Mouse (Mus musculus) heart, adult 8-10 months (tissue): ENCODE measurements around the gene Map1lc3a. TPM values are rescaled to one million over a fixed set of nuclear protein-coding genes. Genes with fewer than 3 reads are reported as not detected.

Source experiments
- DNase-seq: peaks from one replicate; pipeline ENCODE4 v3.0.0; 2022; ENCODE audit warnings: low spot score
- total RNA-seq, 4 experiments: library from RNA; stranded (reverse); gene quantifications; 2 replicates each; pipeline ENCODE4 v1.2.4; 2022

Gene Map1lc3a
- total RNA-seq = 100 to 1,000 TPM; 780 to 845 (median 813) TPM

DNA sequence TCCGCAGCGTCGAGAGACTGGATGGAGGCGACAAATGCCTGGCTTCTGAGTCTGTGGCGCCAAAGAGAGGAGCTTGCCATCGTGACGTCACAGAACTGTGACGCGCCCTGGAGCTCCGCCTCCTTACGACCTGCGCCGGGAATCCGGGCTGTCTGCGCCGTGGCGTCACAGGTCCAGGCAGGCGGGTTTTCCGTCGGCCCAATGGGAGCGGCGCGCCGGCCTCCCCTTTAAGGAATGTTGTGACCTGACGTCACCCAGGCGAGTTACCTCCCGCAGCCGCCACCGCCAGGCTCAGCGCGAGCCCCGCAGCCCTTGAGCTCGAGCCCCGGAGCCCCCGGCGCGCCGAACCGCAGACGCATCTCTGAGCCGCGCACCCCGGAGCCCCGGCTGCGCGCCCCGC, at the start of gene Map1lc3a:
TSS of gene Map1lc3a (plus strand) at position 103 of the 400 bp plus-strand sequence.
- peak; percentile 95 for DNase-seq

DNA sequence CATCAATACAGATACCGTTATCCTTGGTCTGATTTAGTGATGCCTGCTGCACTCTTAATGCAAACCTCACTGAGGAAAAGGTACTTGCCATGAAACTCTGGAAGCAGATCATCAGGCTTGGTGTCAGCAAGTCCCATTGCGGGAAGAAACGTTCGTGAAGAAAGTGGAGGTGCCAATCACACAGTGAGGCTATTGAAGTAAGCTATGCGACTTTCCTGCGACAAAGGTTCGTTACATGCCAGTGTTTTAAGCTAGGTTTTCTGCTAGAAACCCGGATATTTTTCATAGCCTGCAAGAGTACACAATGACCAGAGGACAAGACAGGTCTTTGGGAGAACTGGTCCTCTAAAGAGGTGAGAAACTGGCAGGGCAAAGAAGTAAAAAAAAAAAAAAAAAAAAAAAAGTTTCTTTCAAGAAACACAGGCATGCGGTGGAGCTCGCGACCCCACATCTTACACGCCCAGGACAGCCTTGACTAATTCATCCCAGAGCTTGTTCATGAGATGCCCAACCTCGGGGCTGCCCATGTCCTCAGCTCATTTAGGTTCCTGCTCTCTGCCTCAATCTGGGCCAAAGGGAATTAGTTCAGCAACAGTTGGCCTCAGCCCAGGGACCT, 40.2 kb upstream of the Map1lc3a start:
- DNase-seq = no peak

DNA sequence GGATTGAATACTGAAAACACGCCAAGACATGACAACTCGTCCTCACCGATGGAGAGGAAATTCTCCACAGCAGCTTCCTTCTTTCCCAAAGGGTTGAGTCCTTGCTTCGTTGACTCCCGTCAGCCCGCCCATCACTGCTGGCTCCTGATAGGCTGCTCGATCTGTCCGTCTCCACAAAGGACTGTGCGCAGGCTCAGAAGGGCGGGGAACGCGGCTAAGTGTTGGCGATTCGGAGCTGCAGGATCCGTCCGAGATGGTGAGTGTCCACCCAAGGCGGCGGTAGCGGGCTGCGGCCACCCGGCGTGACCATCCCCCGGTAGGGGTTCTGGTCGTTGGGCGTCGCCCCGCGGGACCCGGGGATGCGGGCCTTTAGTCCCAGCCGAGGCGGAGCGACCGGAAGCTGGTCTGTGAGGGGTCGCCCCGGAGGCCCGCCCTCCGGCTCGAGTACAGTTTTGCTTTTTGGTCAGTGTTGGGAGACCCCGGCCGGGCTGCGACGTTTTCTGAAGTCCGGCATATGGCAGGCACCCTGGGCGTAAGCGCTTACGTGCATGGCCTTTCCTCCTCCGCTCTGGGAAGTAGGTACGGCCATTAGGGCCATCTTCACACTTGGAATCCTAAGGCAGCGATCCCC, 39.6 kb upstream of the Map1lc3a start, which contains the start of gene Dynlrb1:
TSS of gene Dynlrb1 (plus strand) at position 172 of the 631 bp plus-strand sequence.
- peak; percentile 99 for DNase-seq

DNA sequence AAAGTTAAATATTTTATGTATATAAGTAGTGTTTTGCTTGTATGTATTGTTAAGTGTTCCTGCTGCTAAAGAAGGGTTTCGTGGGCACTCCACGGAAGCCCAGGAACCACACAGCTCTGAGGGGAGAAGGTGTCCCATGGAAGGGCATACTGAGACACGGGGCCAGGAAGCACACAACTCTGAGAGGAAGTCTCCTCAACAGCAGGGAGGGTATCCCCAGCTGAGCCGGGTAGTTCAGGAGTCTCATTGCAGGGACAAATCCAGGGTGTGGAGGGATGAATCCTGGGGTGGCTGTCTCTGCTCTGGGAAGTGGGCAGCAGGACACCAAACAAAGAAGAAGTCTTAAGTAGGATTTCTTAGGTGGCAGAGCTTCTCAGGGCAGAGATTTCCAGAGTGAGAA, 38.8 kb upstream of the Map1lc3a start:
- DNase-seq = no peak

DNA sequence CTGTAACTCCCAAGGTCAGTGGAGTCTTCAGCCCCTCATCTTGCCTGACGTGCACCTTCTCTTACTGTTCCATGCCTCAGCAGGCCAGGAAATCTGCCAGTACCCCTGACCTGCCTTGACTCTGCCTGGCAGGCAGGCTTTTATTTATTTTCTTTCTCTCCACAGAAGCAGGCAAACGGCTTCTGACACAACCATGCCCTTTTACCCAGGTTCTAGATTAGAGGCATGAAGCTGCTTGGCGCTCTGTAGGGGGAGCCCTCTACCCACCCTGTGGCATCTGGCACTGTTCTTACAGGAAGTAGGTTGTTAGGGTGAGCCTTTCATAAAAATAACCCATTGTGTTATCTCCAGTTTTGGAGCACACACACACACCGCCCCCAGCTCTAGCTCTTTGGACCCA, 35.2 kb upstream of the Map1lc3a start:
- peak; percentile 16 for DNase-seq

GRCm38 (mm10) chr2:155242296-155242855, 33.7 kb upstream of the Map1lc3a start:
- peak; percentile 19 for DNase-seq

- no peak for DNase-seq
Observed at GRCm38 (mm10) chr2:155246231-155246630, 29.9 kb upstream of the Map1lc3a start.

GRCm38 (mm10) chr2:155248206-155248605, 27.9 kb upstream of the Map1lc3a start:
- no peak for DNase-seq

GRCm38 (mm10) chr2:155248718-155249117, 27.4 kb upstream of the Map1lc3a start:
- no peak for DNase-seq

DNA sequence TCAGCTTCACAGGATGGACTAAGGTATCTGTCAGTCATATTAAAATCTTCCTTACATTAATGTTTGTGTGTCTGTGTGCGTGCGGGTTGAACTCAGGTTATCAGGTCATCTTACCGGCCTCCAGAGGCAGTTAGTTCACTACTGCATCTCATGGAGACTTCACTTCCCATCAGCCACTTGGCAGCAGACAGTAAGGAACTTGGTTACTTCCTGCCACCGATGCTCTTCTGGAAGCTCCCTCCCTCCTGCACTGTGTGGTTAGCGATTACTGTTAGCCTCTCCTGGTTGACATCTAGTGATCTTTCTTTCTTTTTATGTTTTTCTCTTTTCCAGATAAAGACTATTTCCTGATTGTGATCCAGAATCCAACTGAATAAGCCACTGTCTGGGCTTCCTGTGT, 26.5 kb upstream of the Map1lc3a start:
- no peak for DNase-seq

- no peak for DNase-seq
Observed at GRCm38 (mm10) chr2:155265526-155265925, 10.6 kb upstream of the Map1lc3a start.

GRCm38 (mm10) chr2:155266896-155267295, 9.2 kb upstream of the Map1lc3a start:
- DNase-seq = no peak

GRCm38 (mm10) chr2:155271957-155272356, 4.1 kb upstream of the Map1lc3a start:
- DNase-seq = no peak

DNA sequence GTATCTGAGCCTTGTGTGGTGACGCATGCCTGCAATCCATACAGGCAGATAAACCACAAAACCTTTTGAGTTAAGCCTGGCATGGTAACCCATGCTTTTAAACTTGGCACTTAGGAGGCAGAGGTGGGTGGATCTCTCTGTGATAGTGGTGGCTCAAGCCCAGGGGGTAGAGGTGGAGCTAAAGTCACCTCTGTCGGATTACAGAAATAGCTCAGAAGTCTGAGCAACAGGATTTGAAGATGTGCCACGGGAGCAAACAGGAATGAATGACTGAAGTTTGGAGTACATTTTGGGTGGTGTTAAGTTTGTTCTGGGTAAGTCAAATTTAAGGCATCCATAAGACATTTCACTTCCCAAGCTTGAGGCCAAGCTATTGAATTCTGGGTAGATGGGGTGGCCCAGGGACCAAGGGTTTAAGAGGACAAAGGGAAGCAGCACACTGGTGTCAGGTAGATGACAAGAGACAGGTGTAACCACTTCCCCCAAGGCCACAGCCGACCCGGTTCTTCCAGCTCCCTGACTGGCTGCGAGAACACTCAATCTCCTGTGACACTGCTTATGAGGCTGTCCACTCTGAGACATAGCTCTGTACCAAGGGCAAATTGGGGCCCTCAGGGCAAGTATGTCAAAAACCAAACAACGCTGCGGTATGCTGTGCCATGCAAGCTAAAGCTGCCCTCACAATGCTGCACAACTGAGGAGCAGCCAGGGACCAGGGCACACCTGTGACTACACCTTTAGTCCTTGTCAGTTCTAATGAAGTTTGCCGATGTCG, 3.5 kb upstream of the Map1lc3a start:
- no peak for DNase-seq

- DNase-seq = no peak
Observed at GRCm38 (mm10) chr2:155273603-155274002, 2.5 kb upstream of the Map1lc3a start.

- DNase-seq = peak; percentile 38
Observed at GRCm38 (mm10) chr2:155276621-155277175, 601 bp downstream of the Map1lc3a start.

DNA sequence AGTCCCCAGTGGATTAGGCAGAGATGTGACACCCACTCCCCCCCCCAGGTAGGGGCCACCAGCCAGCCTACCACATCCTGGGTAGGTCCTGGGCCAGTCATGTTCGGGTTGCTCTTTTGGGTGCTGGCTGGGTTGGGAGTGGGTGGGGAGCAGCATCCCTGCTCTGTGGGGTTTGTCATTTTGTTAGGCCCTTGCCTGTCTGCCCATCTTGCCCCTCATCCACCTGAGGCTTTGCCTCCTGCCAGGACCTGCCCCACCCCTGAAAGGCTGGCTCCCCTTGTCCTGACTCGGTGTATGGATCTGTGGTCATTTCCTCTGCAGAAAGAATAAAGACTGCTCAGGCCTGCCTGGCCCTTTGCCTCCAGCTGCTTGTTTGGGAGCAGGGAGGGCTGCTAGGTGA, 1.6 kb downstream of the Map1lc3a start:
- peak; percentile 19 for DNase-seq

DNA sequence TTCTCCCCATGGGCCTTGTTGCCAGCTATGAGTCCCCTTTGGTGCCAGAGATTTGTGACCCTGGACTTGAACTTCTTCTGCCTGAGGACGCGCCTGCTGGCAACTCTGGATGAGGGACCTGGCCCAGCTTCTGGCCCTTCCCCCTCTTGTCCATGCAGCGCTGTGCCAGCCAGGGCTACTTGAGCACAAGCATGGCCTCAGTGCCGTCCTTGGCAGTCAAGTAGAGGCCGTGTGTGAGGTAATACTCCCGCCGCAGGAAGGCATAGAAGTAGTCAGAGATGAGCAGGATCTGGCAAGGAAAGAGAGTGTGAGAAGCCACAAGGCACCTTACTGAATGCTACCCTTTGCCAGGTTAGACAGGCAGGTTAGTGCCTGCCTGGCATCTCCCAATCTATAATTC, 2.3 kb downstream of the Map1lc3a start:
- DNase-seq = peak; percentile 59

GRCm38 (mm10) chr2:155279163-155279562, 3.1 kb downstream of the Map1lc3a start:
- no peak for DNase-seq

DNA sequence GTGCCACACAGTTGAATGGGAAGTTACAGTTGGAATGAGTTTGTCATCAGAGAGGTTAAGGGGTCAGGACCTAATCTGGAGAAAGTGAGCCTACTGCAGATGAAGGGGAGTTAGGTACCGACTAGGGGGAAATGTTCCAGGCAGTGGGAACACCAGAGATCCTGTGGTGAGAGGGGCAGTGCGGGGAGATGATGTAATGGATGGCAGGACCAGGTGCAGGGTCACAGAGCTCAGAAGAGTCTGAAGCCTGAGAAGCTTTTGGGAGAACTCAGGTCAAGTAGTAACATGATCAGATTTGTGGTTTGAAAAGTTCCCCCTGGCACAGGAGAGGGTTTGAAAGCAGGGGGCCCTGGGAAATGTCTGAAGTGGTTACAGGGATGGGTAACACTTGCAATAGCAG, 4.0 kb downstream of the Map1lc3a start:
- no peak for DNase-seq

GRCm38 (mm10) chr2:155283793-155284192, 7.7 kb downstream of the Map1lc3a start:
- DNase-seq = peak; percentile 24

DNA sequence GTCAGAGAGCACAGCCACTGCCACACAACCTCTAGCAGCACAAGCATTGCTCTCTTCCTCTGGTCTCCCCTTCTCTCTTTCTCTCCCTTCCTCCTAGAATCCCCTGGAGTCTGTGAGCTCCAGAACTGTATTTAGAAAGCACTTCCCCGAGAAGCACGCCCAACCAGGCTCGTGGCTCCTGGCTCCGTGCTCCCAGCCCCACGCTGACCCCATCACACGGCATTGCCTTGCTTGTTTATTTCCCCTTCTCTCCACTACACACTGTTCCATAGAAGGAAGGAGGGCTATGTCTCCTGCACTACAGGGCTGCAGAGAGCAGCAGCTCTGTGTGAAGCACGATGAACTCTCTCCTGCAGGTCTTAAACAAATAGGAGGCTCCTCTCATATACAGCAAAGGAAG, 8.6 kb downstream of the Map1lc3a start:
- peak; percentile 21 for DNase-seq
